Mouse (Mus musculus) left cerebral cortex, adult 11 months (tissue): Measurements from ENCODE around the gene Pgpep1.

ENCODE experiments used
- DNase-seq: peaks from one replicate; pipeline ENCODE4 v3.0.0; 2022; ENCODE audit warnings: low spot score

The Pgpep1 gene

GRCm38 (mm10) chr8:70630532-70631381 is 29.4 kb downstream of the Pgpep1 start:
- DNase-seq: no peak

- peak; percentile 88 for DNase-seq
Observed at GRCm38 (mm10) chr8:70629574-70630531, 30.3 kb downstream of the Pgpep1 start.

GRCm38 (mm10) chr8:70628986-70629490 is 31.1 kb downstream of the Pgpep1 start:
- no peak for DNase-seq

GRCm38 (mm10) chr8:70627041-70627440 is 33.1 kb downstream of the Pgpep1 start:
- no peak for DNase-seq

GRCm38 (mm10) chr8:70625104-70625503 is 35.1 kb downstream of the Pgpep1 start:
- DNase-seq: no peak

- DNase-seq: no peak
Observed at GRCm38 (mm10) chr8:70622220-70622619, 38.0 kb downstream of the Pgpep1 start.

- DNase-seq: no peak
Observed at GRCm38 (mm10) chr8:70618888-70619334, 41.3 kb downstream of the Pgpep1 start.

- no peak for DNase-seq
Observed at GRCm38 (mm10) chr8:70617985-70618384, 42.2 kb downstream of the Pgpep1 start.

GRCm38 (mm10) chr8:70616645-70617044 is 43.5 kb downstream of the Pgpep1 start:
- no peak for DNase-seq

- DNase-seq: no peak
Observed at GRCm38 (mm10) chr8:70615894-70616293, 44.3 kb downstream of the Pgpep1 start, which contains the start of gene Lrrc25. Lrrc25 (plus strand) TSS chr8:70616155.

GRCm38 (mm10) chr8:70615281-70615680 is 44.9 kb downstream of the Pgpep1 start:
- DNase-seq: no peak

- no peak for DNase-seq
Observed at GRCm38 (mm10) chr8:70614469-70614868, 45.7 kb downstream of the Pgpep1 start.

GRCm38 (mm10) chr8:70613763-70614162 is 46.4 kb downstream of the Pgpep1 start:
- DNase-seq: no peak

- DNase-seq: no peak
Observed at GRCm38 (mm10) chr8:70611849-70612248, 48.3 kb downstream of the Pgpep1 start.

- DNase-seq: no peak
Observed at GRCm38 (mm10) chr8:70610796-70611771, 49.1 kb downstream of the Pgpep1 start.

GRCm38 (mm10) chr8:70609849-70610795 is 50.1 kb downstream of the Pgpep1 start:
- DNase-seq: peak; percentile 86

GRCm38 (mm10) chr8:70609368-70609848 is 50.8 kb downstream of the Pgpep1 start:
- DNase-seq: no peak

GRCm38 (mm10) chr8:70608749-70609367 is 51.3 kb downstream of the Pgpep1 start, which contains the start of gene Ssbp4:
Ssbp4 (minus strand) TSS chr8:70608872.
- DNase-seq: no peak
